Mouse (Mus musculus): ENCODE measurements around the gene Kbtbd3. TPM values are rescaled to one million over a fixed set of nuclear protein-coding genes. Genes with fewer than 3 reads are reported as not detected.

Gene Kbtbd3
- polyA plus RNA-seq, 1 experiment from 2014 or later: 8.5 TPM

Small RNA genes lying within 50 kb of the gene (microRNA-seq; reads per million reads assigned to microRNA genes)
- gene Gm22195 (ENCODE audit: borderline number of aligned reads): not detected
- not detected for gene Gm23992 (ENCODE audit: borderline number of aligned reads)

Other genes starting within 250 kb of the Kbtbd3 start
- 40.2 and 42.2 TPM in 2 replicates for gene Aasdhppt, start 362 bp upstream of the Kbtbd3 start, polyA plus RNA-seq (2015; fragmentation: Nextera tagmentation; extraction: Ambion mirVana)
- 21.9 and 22.6 TPM in 2 replicates for gene Msantd4, start 66.7 kb downstream of the Kbtbd3 start, polyA plus RNA-seq (2015; fragmentation: Nextera tagmentation; extraction: Ambion mirVana)

Data from thymus, postnatal 0 days (tissue).